Mouse (Mus musculus) adrenal gland, postnatal 14 days (tissue): ENCODE results near the gene Svs2. TPM values are rescaled to one million over a fixed set of nuclear protein-coding genes. Genes with fewer than 3 reads are reported as not detected.
A peak's percentile ranks its signal among the peaks of the same experiment; 100 is the strongest.
"Not testable (repeated sequence)": the region's sequence is repeated elsewhere in the genome, so short reads cannot be mapped to it uniquely, and the experiment has no call there.

Source experiments
- DNase-seq: peaks from one replicate; pipeline ENCODE4 v3.0.0; 2021; ENCODE audit warnings: mixed read lengths
- long read RNA-seq, 2 experiments: library from polyadenylated mRNA; stranded (forward); transcript quantifications; one replicate each; pipeline ENCODE4 v2.0.0; 2021
- total RNA-seq: library from RNA; stranded (reverse); gene quantifications from 2 replicates; pipeline ENCODE4 v1.2.3, GENCODE M21; 2021

Svs2 gene
- not detected in 2 replicates for total RNA-seq
- long read RNA-seq, experiment 1 = 0 reads
- long read RNA-seq, experiment 2 = 0 reads

- DNase-seq = no peak
Measured at GRCm38 (mm10) chr2:164238366-164238765, at the start of gene Svs2. Gene Svs2 (minus strand): TSS chr2:164238466.

GRCm38 (mm10) chr2:164278359-164278758 is 40.1 kb upstream of the Svs2 start, which contains the start of gene Svs4:
Gene Svs4 (minus strand): TSS chr2:164278459.
- no peak for DNase-seq

- not testable (repeated sequence) for DNase-seq
Measured at GRCm38 (mm10) chr2:164256540-164256939, 18.3 kb upstream of the Svs2 start, which contains the start of gene Svs3b. Gene Svs3b (minus strand): TSS chr2:164256640.

GRCm38 (mm10) chr2:164232671-164233070 is 5.6 kb downstream of the Svs2 start:
- DNase-seq = no peak

- DNase-seq = peak; percentile 36
Measured at GRCm38 (mm10) chr2:164228361-164229070, 9.8 kb downstream of the Svs2 start.

- no peak for DNase-seq
Measured at GRCm38 (mm10) chr2:164221522-164221921, 16.7 kb downstream of the Svs2 start, which contains the start of gene Wfdc15b. Gene Wfdc15b (minus strand): TSS chr2:164221660.

GRCm38 (mm10) chr2:164219295-164219694 is 19.0 kb downstream of the Svs2 start:
- no peak for DNase-seq

- DNase-seq = no peak
Measured at GRCm38 (mm10) chr2:164212711-164213110, 25.6 kb downstream of the Svs2 start.

GRCm38 (mm10) chr2:164210892-164211291 is 27.4 kb downstream of the Svs2 start:
- no peak for DNase-seq

GRCm38 (mm10) chr2:164206676-164207075 is 31.6 kb downstream of the Svs2 start:
- no peak for DNase-seq

GRCm38 (mm10) chr2:164206011-164206410 is 32.3 kb downstream of the Svs2 start:
- DNase-seq = not testable (repeated sequence)

GRCm38 (mm10) chr2:164199626-164200327 is 38.5 kb downstream of the Svs2 start, which contains the start of gene Wfdc15a:
Gene Wfdc15a (minus strand): TSS chr2:164200130.
- no peak for DNase-seq

- DNase-seq = no peak
Measured at GRCm38 (mm10) chr2:164196700-164196990, 41.6 kb downstream of the Svs2 start.

GRCm38 (mm10) chr2:164195971-164196699 is 42.1 kb downstream of the Svs2 start:
- no peak for DNase-seq

- peak; percentile 46 for DNase-seq
Measured at GRCm38 (mm10) chr2:164194959-164195630, 43.2 kb downstream of the Svs2 start.

- DNase-seq = no peak
Measured at GRCm38 (mm10) chr2:164192279-164192678, 46.0 kb downstream of the Svs2 start.

- DNase-seq = peak; percentile 41
Measured at GRCm38 (mm10) chr2:164190576-164190975, 47.7 kb downstream of the Svs2 start, which contains the start of gene Wfdc12. Gene Wfdc12 (minus strand): TSS chr2:164190608.

GRCm38 (mm10) chr2:164188722-164189121 is 49.5 kb downstream of the Svs2 start:
- DNase-seq = peak; percentile 19
